Mouse (Mus musculus) cerebellum, adult 2 months (tissue): ENCODE measurements around the gene Slc15a5. TPM values are rescaled to one million over a fixed set of nuclear protein-coding genes. Genes with fewer than 3 reads are reported as not detected.

Experiments used
- DNase-seq, 2 experiments: peaks; one replicate each; pipeline ENCODE4 v3.0.0; 2021
- H3K27ac ChIP-seq: fragments of 200-500 bp; 2 replicates; pipeline ENCODE4 v1.5.1; 2012; ENCODE audit warnings: low read length, control low read depth, inconsistent platforms; ENCODE audit not compliant: insufficient read depth
- H3K27me3 ChIP-seq: fragments of 200-500 bp; 2 replicates; pipeline ENCODE4 v1.6.1; 2012; ENCODE audit warnings: inconsistent platforms, mild to moderate bottlenecking, low read length, moderate library complexity; ENCODE audit not compliant: control insufficient read depth, insufficient read depth
- H3K4me1 ChIP-seq: fragments of 200-500 bp; 2 replicates; pipeline ENCODE4 v1.6.1; 2011; ENCODE audit warnings: low read length; ENCODE audit not compliant: control insufficient read depth, insufficient read depth
- H3K4me3 ChIP-seq: fragments of 200-500 bp; replicated peaks from 2 replicates; pipeline ENCODE3; 2011; ENCODE audit warnings: mild to moderate bottlenecking, low read depth, low read length, control low read depth; ENCODE audit not compliant: insufficient read depth
- CTCF ChIP-seq: fragments of 200-500 bp; IDR thresholded peaks from 2 replicates; pipeline ENCODE4 v1.5.1; 2011; ENCODE audit warnings: low read depth, mild to moderate bottlenecking, control low read depth, low read length, moderate library complexity, borderline replicate concordance; ENCODE audit not compliant: insufficient read depth
- POLR2A ChIP-seq: fragments of 200-500 bp; IDR thresholded peaks from 2 replicates; pipeline ENCODE4 v1.6.1; 2011; ENCODE audit warnings: low read length, control low read depth, borderline replicate concordance; ENCODE audit not compliant: insufficient read depth
- WGBS: fragments of 180-500 bp; shearing (Covaris S2); methylation state at CpG from one replicate; pipeline ENCODE4 v1.1.7; 2018; 5-methylcytosine and 5-hydroxymethylcytosine counted together
- polyA plus RNA-seq: library from polyadenylated mRNA; depleted of rRNA; stranded (reverse); fragments of >200 nt; gene quantifications from 2 replicates; pipeline ENCODE4 v1.2.3, GENCODE M21; 2012; rRNA removed

The Slc15a5 gene
- polyA plus RNA-seq: not detected in 2 replicates

GRCm38 (mm10) chr6:138079816-138080215 lies at the start of gene Slc15a5:
TSS of gene Slc15a5 (minus strand) at chr6:138079916.
- WGBS: 86% methylated on average over 4 of the region's 4 CpGs
- no peak within 1 kb of the TSS for H3K27ac ChIP-seq
- H3K4me1 ChIP-seq: no peaks in the 10 kb centered on the region
- no peak for DNase-seq
- H3K27me3 ChIP-seq: no peaks in the 10 kb centered on the region
- no peak for TF ChIP-seq POLR2A
- no peak within 1 kb of the TSS for H3K4me3 ChIP-seq

GRCm38 (mm10) chr6:138128392-138129335 lies 48.9 kb upstream of the Slc15a5 start:
- no peak for TF ChIP-seq POLR2A
- no peak for TF ChIP-seq CTCF
- 86% methylated on average over 10 of the region's 10 CpGs for WGBS
- Histone ChIP-seq H3K27ac (no peak overlapping the region), H3K27me3 (no peaks in the 10 kb centered on the region), H3K4me1 (no peaks in the 10 kb centered on the region), H3K4me3 (no peak overlapping the region)
- DNase-seq: no peak

GRCm38 (mm10) chr6:138117496-138117895 lies 37.8 kb upstream of the Slc15a5 start:
- Histone ChIP-seq H3K4me3 (no peak overlapping the region), H3K27me3 (no peaks in the 10 kb centered on the region), H3K4me1 (no peaks in the 10 kb centered on the region), H3K27ac (no peak overlapping the region)
- no peak for TF ChIP-seq POLR2A
- 39% methylated on average over 3 of the region's 3 CpGs for WGBS
- DNase-seq: no peak

DNA sequence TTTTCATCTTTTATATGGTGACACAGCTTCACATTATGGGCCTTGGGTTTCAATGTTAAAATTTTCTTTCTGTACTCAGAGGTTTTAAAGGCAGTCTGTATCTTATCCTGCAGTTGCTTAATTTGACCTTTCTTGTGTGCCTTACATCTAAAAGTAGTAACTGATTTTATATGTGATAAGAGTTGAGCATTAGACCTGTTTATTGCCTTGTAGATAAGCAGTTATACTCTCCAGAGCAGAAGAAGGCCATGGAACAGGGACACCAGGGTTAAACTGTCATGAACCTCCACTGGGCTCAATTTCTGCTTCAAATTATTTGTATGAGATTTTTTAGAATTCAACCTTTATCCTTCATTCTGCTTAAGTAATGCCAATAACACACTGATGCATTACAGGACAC lies 24.8 kb upstream of the Slc15a5 start:
- TF ChIP-seq POLR2A (no peak), CTCF (no peak)
- DNase-seq: no peak
- H3K27me3 ChIP-seq: no peaks in the 10 kb centered on the region
- no peaks in the 10 kb centered on the region for H3K4me1 ChIP-seq
- no peak overlapping the region for H3K4me3 ChIP-seq
- no peak overlapping the region for H3K27ac ChIP-seq

DNA sequence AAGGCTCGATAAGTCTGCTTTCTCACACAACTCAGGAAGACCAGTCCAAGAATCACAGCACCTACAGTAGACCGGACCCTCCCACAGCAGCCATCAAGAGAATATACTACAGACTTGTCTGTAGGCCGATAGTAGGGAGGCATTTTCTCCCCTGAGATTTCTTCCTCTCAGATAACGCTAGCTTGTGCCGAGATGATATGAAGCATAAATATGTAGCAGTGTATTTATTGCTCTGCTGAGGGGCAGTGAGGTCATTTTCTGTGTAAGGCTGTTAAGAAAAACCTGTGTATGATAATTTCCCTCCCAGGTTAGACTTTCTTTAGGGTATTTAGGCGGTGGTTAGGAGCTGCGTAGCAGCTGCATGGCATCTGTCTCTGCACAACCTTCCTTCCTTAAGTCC lies 23.2 kb upstream of the Slc15a5 start:
- Histone ChIP-seq H3K4me1 (no peaks in the 10 kb centered on the region), H3K27ac (no peak overlapping the region), H3K4me3 (no peak overlapping the region), H3K27me3 (no peaks in the 10 kb centered on the region)
- TF ChIP-seq CTCF: no peak
- TF ChIP-seq POLR2A: no peak
- WGBS: 87% methylated on average over 7 of the region's 7 CpGs
- no peak for DNase-seq

GRCm38 (mm10) chr6:138101843-138102242 lies 22.1 kb upstream of the Slc15a5 start:
- Histone ChIP-seq H3K4me3 (no peak overlapping the region), H3K27me3 (no peaks in the 10 kb centered on the region), H3K27ac (no peak overlapping the region), H3K4me1 (no peaks in the 10 kb centered on the region)
- TF ChIP-seq POLR2A (no peak), CTCF (no peak)
- 88% methylated on average over 4 of the region's 4 CpGs for WGBS
- no peak for DNase-seq

GRCm38 (mm10) chr6:138099646-138100045 lies 19.9 kb upstream of the Slc15a5 start:
- Histone ChIP-seq H3K4me1 (no peaks in the 10 kb centered on the region), H3K27me3 (no peaks in the 10 kb centered on the region), H3K4me3 (no peak overlapping the region), H3K27ac (no peak overlapping the region)
- TF ChIP-seq POLR2A: no peak
- TF ChIP-seq CTCF: no peak
- 50% methylated on average over 3 of the region's 3 CpGs for WGBS
- no peak for DNase-seq

DNA sequence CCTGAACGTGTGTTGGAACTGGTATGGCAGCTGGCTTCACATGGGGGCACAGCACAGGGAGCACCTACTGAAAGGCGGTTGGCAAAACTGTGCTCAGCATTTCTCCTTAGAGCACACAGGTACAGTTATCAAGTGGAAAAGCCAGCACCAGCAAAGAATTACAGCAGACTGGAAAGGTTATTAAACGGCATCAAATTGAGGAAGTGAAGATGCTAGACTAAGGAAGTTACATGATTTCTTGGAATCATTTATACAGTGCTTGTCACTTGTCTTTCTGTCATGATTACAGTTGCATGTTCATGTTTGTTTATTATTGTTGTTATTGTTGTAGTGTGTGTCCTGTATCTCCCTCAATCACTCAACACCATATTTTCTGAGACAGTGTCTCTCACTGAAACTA lies 15.3 kb upstream of the Slc15a5 start:
- TF ChIP-seq CTCF (no peak), POLR2A (no peak)
- no peaks in the 10 kb centered on the region for H3K4me1 ChIP-seq
- H3K27me3 ChIP-seq: no peaks in the 10 kb centered on the region
- no peak overlapping the region for H3K27ac ChIP-seq
- DNase-seq: no peak
- WGBS: 85% methylated on average over 3 of the region's 3 CpGs
- no peak overlapping the region for H3K4me3 ChIP-seq
